ENCODE assay signal across 16 mouse cellular contexts in genomic region chr9:96678611-96679010, GRCm38 (mm10).
"Had no signal": no experiment of that assay in that cellular context is flagged by ENCODE, and none has a peak within 500 bp of the region (broad histone marks: within the 10 kb centered on the region; RNA-seq: fewer than 3 reads in every experiment).

No protein-coding gene starts in this region.

- H3K36me3 ChIP-seq: lung, embryonic 15.5 days; midbrain, embryonic 15.5 days; neural tube, embryonic 12.5 days had no signal

- H3K4me3 ChIP-seq: lung, embryonic 15.5 days; megakaryocyte, embryonic 14.5 days; midbrain, embryonic 13.5 days; midbrain, embryonic 15.5 days; neural tube, embryonic 12.5 days had no signal

- ATAC-seq: lung, postnatal 0 days; midbrain, embryonic 13.5 days; midbrain, embryonic 15.5 days had no signal

- H3K9me3 ChIP-seq: lung, embryonic 15.5 days; midbrain, embryonic 13.5 days; midbrain, embryonic 15.5 days; neural tube, embryonic 12.5 days had no signal

- H3K4me1 ChIP-seq: lung, embryonic 15.5 days; midbrain, embryonic 13.5 days; midbrain, embryonic 15.5 days; neural tube, embryonic 12.5 days had no signal

- H3K9ac ChIP-seq: lung, embryonic 15.5 days; midbrain, embryonic 13.5 days; midbrain, embryonic 15.5 days; neural tube, embryonic 12.5 days had no signal

- H3K27me3 ChIP-seq: lung, embryonic 15.5 days; megakaryocyte, embryonic 14.5 days; midbrain, embryonic 13.5 days; midbrain, embryonic 15.5 days; neural tube, embryonic 12.5 days had no signal

- H3K27ac ChIP-seq: lung, embryonic 15.5 days; macrophage; midbrain, embryonic 13.5 days; midbrain, embryonic 15.5 days; neural tube, embryonic 12.5 days had no signal

- DNase-seq: lung, adult 2 months; lung, postnatal 14 days; lung, postnatal 36 days; retina, postnatal 1 day; right cerebral cortex, adult 18-20 months; right cerebral cortex, postnatal 4 days; spleen, adult 18-20 months; thymus, adult 18-20 months; thymus, postnatal 25 days had no signal
